Mouse (Mus musculus): ENCODE measurements around the gene Jarid2.

Gene Jarid2

GRCm38 (mm10) chr13:44730146-44730864 is 1.0 kb downstream of the Jarid2 start:
- peak; percentile 100 for DNase-seq (ENCODE audit: low spot score)

- peak; percentile 87 for DNase-seq (ENCODE audit: low spot score)
Measured at GRCm38 (mm10) chr13:44730939-44731551, 1.8 kb downstream of the Jarid2 start.

GRCm38 (mm10) chr13:44731727-44732441 is 2.6 kb downstream of the Jarid2 start:
- no peak for DNase-seq (ENCODE audit: low spot score)

GRCm38 (mm10) chr13:44732442-44732974 is 3.2 kb downstream of the Jarid2 start:
- no peak for DNase-seq (ENCODE audit: low spot score)

- no peak for DNase-seq (ENCODE audit: low spot score)
Measured at GRCm38 (mm10) chr13:44733036-44733372, 3.7 kb downstream of the Jarid2 start.

GRCm38 (mm10) chr13:44733373-44734111 is 4.3 kb downstream of the Jarid2 start:
- DNase-seq (ENCODE audit: low spot score), result peak; percentile 88

- DNase-seq (ENCODE audit: low spot score), result no peak
Measured at GRCm38 (mm10) chr13:44734441-44734840, 5.2 kb downstream of the Jarid2 start.

- DNase-seq (ENCODE audit: low spot score), result no peak
Measured at GRCm38 (mm10) chr13:44735088-44735690, 5.9 kb downstream of the Jarid2 start.

GRCm38 (mm10) chr13:44737297-44737696 is 8.0 kb downstream of the Jarid2 start:
- peak; percentile 57 for DNase-seq (ENCODE audit: low spot score)

- no peak for DNase-seq (ENCODE audit: low spot score)
Measured at GRCm38 (mm10) chr13:44751780-44752179, 22.5 kb downstream of the Jarid2 start.

- DNase-seq (ENCODE audit: low spot score), result no peak
Measured at GRCm38 (mm10) chr13:44753206-44753605, 23.9 kb downstream of the Jarid2 start.

GRCm38 (mm10) chr13:44755434-44755833 is 26.2 kb downstream of the Jarid2 start:
- DNase-seq (ENCODE audit: low spot score), result no peak

- DNase-seq (ENCODE audit: low spot score), result no peak
Measured at GRCm38 (mm10) chr13:44758750-44759149, 29.5 kb downstream of the Jarid2 start.

- no peak for DNase-seq (ENCODE audit: low spot score)
Measured at GRCm38 (mm10) chr13:44760761-44761160, 31.5 kb downstream of the Jarid2 start.

- DNase-seq (ENCODE audit: low spot score), result no peak
Measured at GRCm38 (mm10) chr13:44763068-44763467, 33.8 kb downstream of the Jarid2 start.

GRCm38 (mm10) chr13:44767751-44768150 is 38.5 kb downstream of the Jarid2 start:
- DNase-seq (ENCODE audit: low spot score), result no peak

- DNase-seq (ENCODE audit: low spot score), result no peak
Measured at GRCm38 (mm10) chr13:44770808-44771605, 41.7 kb downstream of the Jarid2 start.

GRCm38 (mm10) chr13:44772816-44773215 is 43.5 kb downstream of the Jarid2 start:
- no peak for DNase-seq (ENCODE audit: low spot score)

GRCm38 (mm10) chr13:44774351-44774750 is 45.1 kb downstream of the Jarid2 start:
- no peak for DNase-seq (ENCODE audit: low spot score)

- no peak for DNase-seq (ENCODE audit: low spot score)
Measured at GRCm38 (mm10) chr13:44775396-44775795, 46.1 kb downstream of the Jarid2 start.

GRCm38 (mm10) chr13:44780506-44780905 is 51.2 kb downstream of the Jarid2 start:
- no peak for DNase-seq (ENCODE audit: low spot score)

Data from urinary bladder, postnatal 14 days (tissue).